Mouse (Mus musculus) adrenal gland (tissue): Measurements from ENCODE around the gene Polr3k.

Experiments used
- intact Hi-C: fragments of 180-260 bp; cut with DNase I; formaldehyde crosslinking; loops from one replicate; pipeline ENCODE4 v1.15.1; 2025
- long read RNA-seq, 2 experiments: library from polyadenylated mRNA; unstranded; transcript quantifications; one replicate each; pipeline ENCODE4 v2.0.0; 2020; ENCODE audit warnings: borderline replicate concordance in 1 of 2; ENCODE audit not compliant: insufficient replicate concordance in 1 of 2

Gene Polr3k
- long read RNA-seq, experiment 1, transcript Polr3k-201 (3 exons, 2,948 nt) = major isoform, 35 of 36 reads
- long read RNA-seq, experiment 1, partial matches to known transcripts = 0 of 36 reads
- long read RNA-seq, experiment 1, other reads (novel, unspliced or antisense) = 0 of 36 reads
- long read RNA-seq, experiment 2, transcript Polr3k-201 (3 exons, 2,948 nt) = major isoform, 47 of 49 reads
- long read RNA-seq, experiment 2, partial matches to known transcripts = 0 of 49 reads
- long read RNA-seq, experiment 2, other reads (novel, unspliced or antisense) = 2 of 49 reads

DNA sequence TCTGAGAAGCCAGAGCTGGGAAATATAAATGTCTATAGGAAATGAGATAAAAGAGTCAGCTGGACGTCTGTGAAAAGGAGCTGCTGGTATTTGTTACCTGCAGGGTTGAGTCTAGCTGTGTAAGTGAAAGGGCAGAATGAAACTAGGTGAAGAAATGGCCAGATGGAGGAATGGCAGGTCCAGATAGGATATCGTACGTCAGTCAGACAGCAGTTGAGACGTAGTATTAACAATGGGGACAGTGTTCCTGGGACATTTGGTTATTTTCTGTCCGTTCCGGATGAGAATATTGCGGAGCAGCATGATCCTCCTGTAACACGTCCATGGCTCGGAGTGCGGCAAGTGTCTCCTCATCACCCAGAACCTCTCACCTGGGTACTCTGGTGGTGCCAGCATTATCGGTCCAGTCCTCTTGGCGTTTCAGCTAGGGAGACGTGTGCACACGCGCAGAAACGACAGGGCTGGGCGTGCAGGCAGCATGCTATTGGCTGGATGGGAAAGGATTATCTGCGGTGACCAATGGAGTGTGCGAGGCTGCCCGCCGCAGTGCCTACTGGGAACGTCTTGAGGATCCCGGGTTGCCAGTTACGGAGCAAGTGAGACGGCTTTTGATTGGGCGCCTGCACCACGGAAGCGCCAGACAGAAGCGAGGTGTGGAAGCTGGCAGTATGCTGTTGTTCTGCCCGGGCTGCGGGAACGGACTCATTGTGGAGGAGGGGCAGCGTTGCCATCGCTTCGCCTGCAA is at the start of gene Polr3k:
Gene Polr3k (plus strand): TSS at position 547 of the 745 bp plus-strand sequence.
- intact Hi-C loops = loop anchor here (10.0 kb wide), 1 partner anchor 139 kb away; no protein-coding TSS in a partner anchor

DNA sequence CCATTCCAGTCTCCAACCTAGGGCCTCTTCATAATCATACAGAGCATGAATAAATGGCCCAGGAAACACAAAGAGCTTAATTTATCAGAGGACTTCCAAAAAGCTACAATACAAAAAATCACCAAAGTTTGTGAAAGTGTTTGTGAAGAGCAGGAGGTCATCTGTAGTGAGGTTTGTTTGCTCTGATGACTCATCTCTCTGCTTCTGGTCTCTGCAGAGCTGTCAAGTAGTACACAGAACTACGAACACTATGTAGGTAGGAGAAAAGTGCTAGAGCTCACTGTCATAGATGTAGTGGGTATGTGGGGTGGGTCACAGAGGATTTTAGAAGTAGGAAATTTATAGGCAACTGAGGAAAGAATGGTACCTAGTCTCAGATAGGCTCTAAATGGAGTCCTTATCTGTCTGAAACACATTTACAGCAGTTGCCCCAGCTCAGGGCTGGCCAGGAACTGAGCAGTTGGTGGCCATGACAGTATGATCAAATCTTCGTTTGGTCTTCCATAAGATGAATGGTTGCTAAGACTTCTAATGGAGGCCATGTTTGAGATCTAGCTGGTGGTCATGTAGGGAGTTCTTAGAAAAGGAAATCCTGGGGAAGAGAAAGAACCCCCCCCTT is 35.0 kb upstream of the Polr3k start:
- intact Hi-C loops = no loop called here

GRCm38 (mm10) chr2:181832745-181833144 is 31.4 kb upstream of the Polr3k start:
- intact Hi-C loops = no loop called here

- intact Hi-C loops = no loop called here
These were observed 26.5 kb upstream of the Polr3k start, which contains the start of gene Pcmtd2 for GRCm38 (mm10) chr2:181837372-181838292. Gene Pcmtd2, plus strand, starts transcription at chr2:181837854.

- intact Hi-C loops = no loop called here
These were observed 25.9 kb upstream of the Polr3k start for GRCm38 (mm10) chr2:181838293-181838680.

DNA sequence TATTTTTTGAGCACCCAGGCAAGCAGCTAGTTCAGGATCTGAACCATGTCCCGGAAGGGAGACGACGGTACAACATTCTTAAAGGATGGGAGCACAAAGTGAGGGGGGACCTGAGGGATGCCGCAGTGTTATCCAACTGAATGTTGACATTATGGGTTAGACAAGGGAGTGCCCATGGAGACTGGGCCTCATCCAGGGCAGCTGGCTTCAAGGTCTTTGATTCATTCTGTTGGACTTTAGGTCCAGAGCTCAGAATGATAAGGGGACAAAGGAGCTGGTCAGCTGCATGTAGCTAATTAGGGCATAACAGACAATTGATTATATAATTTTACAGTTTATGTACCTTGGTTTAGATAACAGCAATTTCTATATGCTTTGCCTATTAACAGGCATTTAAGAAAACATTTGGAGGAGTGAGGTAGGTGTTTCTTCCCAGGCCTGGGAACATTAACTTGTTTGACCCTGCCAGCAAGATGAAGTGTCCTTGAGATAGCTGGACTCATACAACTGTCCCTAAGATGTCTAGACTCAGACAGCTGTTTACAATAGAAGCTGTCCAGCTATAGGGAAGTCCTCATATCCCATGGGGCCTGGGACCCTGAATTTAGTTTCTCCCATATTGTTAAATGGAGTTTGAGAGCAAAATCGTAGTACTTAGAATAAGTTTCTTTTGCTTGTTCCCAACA is 18.3 kb upstream of the Polr3k start:
- intact Hi-C loops = no loop called here

GRCm38 (mm10) chr2:181864536-181864860 is 361 bp downstream of the Polr3k start:
- intact Hi-C loops = loop anchor here (10.0 kb wide), 1 partner anchor 140 kb away; no protein-coding TSS in a partner anchor

DNA sequence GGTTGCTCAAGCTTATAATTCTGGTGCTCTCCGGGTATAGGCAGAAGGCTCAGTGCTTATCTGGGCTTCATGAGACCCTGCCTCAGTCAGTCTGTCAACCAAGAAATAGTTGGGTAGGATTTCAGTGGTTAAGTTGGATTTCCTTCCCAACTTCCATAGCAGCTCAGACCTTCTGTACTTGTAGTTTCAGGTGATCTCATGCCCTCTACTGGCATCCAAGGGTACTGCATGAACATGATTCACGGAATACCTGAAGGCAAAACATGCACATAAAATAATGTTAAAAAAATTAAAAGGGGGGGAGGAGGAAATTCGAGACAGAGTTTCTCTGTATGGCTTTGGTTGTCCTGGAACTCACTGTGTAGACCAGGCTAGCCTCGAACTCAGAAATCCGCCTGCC is 2.8 kb downstream of the Polr3k start:
- intact Hi-C loops = loop anchor here (2.0 to 10.0 kb wide), 2 partner anchors 88 to 142 kb away; no protein-coding TSS in a partner anchor

- intact Hi-C loops = no loop called here
These were observed 6.9 kb downstream of the Polr3k start for GRCm38 (mm10) chr2:181871039-181871438.

GRCm38 (mm10) chr2:181878903-181879302 is 14.8 kb downstream of the Polr3k start:
- intact Hi-C loops = no loop called here

DNA sequence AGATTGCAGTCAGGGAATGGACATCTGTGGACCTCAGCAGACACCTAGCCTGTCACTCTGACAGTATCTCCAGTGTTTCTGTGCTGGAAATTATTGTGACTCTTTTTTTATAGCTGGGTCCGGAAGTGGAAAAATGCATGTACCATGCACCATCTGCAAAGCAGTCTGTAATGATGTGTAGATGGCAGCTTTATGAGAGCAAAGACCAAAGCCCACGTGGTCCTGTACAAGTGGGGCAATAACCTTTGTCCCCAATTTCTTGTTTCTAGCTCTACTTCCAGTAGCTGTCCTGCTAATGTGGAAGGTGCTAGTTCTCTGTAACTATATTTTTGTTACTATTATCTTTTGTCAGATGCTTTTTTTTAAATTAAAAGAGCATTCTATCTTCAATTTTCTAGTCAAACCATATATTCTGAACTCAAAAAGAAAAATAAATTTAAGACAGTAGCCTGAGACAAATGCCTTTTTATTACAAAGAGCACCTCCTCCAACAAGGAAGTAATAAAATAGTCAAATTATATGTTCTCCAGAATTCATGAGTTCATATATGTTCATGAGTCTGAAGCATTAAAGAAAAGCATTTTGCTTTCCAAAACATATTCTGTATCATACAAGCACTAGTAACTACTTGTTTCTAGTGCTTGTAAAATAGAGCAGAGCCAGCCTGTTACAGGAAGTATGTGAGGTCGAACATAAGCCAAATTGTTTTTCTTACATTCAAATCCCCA is 19.0 kb downstream of the Polr3k start:
- intact Hi-C loops = no loop called here

DNA sequence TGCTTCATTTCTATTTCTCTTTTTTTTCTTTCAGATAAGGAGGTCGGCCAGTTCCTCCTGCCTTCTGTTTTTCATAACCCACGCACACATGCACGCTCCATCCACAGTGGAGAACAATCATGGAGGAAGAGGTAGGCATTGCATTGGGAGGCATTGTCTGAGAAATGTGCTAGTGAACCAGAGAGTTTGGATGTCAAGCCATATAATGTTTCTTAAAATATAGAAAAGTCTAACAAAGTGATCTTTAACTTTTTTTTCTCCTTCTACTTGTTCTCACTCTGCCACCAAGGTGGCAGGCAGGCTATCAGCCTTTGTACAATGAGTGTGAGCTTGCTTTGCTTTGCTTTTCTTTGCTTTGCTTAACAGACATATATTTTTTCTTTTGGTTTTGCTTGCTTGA is 53.7 kb downstream of the Polr3k start:
- intact Hi-C loops = loop anchor here (2.0 kb wide), 1 partner anchor 13 kb away; no protein-coding TSS in a partner anchor

GRCm38 (mm10) chr2:181918501-181918900 is 54.4 kb downstream of the Polr3k start:
- intact Hi-C loops = no loop called here
